Mouse (Mus musculus): ENCODE measurements around the gene Hoxd10.

The Hoxd10 gene

DNA sequence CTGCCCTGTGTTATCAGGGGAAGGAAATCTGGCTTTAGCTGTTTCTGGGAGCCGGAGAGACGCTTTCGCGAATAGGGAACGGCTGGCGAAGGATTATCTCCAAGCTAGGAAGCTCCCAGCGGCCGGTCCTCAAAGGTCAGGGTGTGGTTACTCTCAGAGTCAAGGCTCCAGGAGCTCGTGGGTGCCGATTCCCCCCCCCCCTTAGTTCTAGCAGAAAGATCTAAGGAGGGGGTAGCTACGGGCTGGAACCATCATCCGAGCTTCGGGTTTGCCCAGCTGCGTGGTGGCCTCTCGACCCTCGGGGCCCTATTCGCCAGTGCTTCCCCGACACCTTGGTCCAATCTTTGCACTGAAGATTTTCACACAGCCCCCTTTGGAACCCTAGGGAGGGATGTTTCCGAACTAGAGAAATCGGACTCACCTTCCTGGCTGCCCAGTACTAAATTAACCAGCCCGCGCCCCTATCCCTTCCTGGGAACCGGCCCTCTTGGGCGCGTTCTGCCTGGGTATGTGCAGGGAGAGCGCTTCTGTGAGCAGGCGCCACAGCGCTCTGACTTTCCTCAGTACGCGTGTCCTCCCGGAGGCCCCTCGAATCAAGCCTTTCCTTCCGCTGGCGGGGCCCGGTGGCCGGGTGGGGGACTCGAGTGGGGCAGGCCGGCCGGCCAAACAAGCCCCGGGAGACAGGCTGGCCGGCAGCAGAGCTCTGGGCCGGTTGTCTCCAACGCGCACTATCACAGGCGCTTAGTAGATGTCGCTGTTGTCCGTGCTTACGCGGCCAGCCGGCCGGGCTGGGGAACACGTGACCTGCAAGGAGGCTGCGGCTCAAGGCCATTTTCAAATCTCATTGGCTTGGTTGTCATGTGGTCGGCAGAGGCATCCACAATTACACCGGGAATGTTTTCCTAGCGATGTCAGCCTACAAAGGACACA is at the start of gene Hoxd10:
Gene Hoxd10 (plus strand): TSS at position 903 of the 930 bp plus-strand sequence.
- no peak for DNase-seq (ENCODE audit: low spot score in 2 of 2)

DNA sequence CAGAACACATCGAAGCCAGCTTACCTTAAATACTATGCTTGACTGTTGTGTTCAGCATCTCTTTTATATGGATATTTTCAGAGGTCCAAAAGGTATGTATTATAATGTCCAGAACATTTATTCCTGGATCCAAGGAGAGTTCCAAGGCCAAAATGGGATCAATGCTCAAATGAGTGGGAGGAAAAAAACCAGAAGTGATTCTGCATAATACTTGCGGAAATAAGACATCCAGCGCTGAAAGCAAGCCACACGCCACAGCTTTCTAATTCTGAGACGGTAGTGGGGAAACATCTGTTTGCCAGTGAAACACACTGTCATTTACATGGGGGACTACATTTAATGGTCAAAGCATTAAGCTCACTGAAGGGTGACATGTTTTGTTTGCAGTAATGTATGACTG is 49.3 kb upstream of the Hoxd10 start:
- DNase-seq (ENCODE audit: low spot score in 2 of 2): no peak

DNA sequence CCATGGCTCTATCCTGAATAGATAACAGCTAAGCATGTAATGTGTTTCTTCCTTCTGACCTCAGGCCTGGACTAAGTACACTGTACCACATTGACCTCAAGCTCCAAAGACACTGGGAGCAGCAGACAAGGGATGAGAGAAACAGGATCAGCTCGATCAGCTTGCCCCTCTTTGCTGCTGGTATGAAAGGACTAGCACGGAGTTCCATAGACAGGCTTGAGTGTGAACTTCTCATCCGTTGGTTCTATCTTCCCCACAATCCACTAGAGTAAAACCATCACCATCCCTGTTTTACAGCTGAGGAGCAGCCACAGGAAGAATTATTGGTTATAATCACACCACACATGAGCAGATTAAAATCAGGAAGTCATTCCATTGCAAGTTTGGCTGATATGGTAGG is 46.1 kb upstream of the Hoxd10 start:
- DNase-seq (ENCODE audit: low spot score in 2 of 2): no peak

DNA sequence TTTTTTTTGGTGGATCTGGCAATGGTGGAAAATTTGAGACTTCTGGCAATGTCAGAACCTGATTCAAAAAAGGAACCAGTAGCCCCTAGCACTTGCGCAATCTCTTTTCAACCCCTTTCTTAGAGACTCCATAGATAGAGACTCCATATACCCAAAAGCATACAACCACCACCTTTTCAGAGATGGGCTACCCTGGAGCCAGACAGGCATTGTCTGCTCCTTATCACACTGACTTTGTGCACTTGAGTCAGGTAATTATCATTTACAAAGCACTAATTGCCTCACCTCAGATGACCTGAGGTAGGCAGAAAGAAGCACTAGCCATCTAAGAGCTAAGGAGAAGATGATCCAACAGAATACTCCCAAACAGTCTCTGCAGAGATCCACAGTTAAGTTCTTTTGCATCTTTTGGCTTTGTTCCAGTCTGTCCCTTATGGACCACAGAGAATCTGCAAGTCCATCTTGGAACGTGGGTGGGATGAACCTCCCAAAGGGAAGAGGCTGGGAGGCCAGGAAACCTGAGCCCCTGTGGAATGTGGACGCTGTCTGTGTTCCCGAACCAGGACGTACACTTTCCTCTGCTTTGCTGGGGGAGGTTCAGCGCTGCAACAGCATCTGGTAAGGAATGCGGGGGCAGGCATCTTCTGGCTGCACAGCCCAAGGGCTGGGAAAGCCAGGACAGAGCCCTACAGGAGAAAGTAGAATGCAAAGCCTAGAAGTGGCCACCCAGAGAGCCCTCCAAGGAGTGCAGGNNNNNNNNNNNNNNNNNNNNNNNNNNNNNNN is 44.5 kb upstream of the Hoxd10 start:
- no peak for DNase-seq (ENCODE audit: low spot score in 2 of 2)

DNA sequence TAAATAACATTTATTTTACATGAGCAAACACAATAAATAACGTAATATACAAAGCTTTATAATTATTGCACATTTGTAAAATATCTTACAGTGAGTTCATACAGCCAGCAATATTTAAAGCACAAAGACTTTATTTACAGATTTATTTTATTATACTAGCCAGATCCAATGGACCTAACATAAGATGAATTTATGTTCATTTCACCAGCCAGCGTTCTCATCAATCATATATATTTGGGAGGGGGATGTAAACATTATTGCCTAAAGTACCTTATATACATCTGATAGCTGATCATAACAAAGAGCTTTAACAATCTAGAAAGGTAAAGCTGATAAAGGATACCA is 38.8 kb upstream of the Hoxd10 start:
- no peak for DNase-seq (ENCODE audit: low spot score in 2 of 2)

DNA sequence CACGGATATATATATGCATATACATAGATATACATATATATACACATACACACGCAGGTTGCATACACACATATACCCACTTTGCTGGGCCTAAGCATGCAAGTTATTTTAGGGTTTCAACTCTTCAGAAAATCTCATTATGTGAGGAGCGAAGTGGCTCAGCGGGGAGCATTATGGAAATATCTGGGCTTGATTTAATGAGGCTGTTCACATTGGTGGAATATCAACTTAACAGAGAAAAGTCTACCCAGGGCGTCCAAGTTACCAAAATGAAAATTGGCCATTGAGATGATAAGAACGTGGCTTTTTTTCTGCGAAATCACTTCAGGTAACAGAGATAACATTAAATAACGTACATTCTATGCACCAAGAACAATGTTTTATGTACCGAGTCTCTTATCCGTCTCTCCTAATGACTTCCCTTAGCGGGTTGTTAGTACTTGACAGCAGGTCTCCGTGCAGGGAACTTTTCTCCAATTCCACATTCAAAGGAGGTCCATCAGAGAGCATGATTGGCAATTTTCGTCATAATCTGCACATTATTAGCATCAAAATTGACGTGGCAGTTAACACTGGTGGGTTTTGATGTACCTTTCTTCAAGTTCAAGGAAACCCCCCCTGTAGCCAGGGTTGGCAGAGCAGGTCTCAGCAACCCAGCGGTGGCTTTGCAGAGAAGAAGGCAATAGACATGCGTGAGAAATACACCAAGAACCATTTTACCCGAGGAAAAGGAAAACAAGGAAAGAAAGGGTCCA is 37.8 kb upstream of the Hoxd10 start:
- DNase-seq (ENCODE audit: low spot score in 2 of 2): no peak

DNA sequence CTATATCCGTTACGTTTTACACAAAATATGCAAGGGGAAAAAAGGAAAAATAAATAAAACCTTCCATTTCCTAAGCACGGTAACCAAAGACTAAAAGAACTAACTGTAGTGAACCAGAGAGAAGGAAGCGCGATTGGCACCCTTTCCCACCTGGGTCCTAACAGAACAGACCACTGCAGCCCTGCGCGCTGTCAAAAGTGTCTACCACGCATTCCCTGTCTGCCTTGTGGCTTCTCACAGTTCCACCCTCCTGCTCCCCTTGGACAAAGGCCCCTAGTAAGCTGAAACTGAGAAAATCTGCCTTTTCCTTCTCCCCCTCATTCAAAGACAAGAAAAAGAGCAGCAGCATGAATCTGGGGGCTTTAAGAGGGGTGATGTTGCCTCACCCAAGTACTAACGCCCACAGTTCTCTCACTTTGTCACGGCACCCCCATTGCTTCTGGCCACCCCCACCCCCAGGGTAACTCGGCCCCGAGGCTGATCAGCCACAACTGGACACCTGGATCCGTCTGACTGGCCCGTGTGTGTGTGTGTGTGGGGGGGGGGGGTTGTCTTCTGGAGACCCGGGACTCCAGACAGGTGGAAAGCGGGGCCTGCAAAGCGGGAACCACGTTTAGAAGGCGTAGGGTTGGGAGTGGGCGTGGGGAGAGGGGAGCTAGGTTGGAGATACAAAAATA is 36.8 kb upstream of the Hoxd10 start:
- DNase-seq (ENCODE audit: low spot score in 2 of 2): no peak

DNA sequence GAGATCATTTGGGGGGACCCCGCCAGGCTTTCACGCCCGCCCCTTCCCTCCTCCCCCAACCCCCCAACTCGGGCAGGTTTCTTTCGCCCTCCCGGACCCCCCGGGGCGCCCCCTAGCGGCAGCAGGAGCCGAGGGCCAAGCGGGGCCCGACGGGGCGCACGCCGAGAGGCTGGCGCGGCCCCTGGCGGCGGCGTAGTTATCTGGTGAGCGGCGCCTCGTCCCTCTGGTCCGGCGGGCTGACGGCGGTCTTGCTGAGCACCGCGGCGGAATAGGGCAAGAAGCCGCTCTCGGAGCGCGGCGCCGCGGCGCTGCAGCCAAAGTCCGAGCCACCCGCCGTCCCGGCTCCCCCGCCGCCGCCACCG is 36.3 kb upstream of the Hoxd10 start:
- DNase-seq (ENCODE audit: low spot score in 2 of 2): no peak

DNA sequence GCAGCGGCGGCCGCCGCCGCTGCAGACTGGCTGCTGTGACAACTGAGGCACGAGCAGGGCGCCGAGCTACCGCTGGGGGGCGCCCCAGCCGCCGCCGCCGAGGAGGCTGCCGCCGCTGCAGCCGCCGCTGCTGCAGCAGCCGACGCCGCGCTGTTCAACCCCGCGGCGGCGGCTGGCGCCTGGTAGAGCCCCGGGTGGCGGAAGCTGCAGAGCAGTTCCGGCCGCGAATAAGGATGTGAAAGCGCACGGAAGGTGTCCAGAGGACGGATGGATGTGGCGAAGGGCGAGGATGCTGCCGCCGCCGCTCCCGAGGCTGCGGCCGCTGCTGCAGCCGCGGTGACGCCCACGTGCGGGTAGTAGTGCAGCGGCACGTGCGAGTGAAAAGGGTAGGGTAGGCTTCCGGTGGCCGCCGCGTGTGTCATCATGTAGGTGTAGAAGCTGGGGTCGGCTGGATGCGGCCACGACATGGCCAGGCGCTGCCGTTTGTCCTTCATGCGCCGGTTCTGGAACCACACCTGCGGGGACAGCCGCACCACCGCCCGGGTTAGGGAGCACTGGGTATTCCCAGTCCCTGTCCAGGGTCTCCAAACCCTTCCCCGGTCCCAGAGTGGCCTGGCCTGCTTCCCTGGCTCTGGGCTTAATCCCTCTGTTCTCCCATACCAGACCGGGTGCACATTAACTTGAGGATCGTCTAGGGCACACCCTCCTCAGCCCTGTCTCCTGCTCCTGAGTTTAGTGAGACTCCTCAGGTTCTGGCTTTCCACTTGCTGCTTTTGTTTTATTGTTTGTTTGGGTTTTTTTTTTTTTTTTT is 35.7 kb upstream of the Hoxd10 start:
- DNase-seq (ENCODE audit: low spot score in 2 of 2): no peak

DNA sequence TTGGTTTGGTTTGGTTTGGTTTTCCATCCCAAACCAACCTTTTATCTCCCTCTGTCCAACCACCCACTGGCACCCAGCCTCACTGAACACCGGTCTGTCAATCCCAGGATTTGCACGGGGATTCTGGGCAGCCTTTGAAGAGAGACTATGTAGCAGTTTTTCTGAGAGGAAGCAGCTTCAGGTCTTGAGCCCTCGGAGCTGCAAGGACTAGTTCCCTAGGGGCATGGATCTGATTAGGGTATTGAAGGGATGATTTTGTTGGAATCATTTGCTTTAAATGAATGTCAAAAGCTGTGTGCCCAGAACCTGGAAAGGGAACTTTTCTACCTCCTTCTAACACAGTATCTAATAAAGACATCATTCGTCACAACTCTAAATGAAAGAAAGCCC is 35.1 kb upstream of the Hoxd10 start:
- DNase-seq (ENCODE audit: low spot score in 2 of 2): no peak

DNA sequence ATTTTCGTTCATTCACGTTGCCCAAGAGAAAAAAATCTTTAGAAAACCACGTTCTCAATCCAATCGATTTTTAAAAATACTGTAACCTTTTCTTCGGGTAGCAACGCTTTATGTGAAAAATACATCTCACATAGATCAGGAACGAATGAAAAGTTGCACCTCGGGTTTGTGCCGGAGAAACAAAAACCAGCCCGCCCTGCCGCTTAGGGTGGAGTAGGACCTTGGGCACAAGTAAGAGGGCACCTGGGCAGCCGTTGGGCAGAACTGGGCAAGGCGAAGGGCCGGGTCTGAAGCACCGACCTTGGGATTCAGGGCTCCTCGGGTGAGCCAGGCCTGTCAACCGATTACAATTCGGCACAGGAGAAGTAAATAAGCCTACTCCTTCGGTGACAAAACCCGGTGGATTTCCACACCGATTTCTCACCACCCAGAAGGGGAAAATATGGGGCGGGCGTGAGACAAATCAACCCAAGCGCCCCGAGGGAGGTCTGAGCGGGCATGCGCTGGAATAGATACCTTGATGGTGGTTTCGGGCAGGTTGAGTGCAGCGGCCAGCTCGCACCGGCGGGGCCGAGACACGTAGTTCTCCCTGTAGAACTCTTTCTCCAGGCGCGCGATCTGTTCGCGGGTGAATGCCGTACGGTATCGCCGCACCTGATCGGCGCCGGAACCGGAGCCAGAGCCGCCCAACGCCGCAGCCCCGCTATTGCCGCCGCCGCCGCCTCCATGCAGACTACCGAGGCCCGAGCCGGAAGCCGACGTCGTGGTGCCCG is 34.3 kb upstream of the Hoxd10 start:
- DNase-seq (ENCODE audit: low spot score in 2 of 2): no peak

DNA sequence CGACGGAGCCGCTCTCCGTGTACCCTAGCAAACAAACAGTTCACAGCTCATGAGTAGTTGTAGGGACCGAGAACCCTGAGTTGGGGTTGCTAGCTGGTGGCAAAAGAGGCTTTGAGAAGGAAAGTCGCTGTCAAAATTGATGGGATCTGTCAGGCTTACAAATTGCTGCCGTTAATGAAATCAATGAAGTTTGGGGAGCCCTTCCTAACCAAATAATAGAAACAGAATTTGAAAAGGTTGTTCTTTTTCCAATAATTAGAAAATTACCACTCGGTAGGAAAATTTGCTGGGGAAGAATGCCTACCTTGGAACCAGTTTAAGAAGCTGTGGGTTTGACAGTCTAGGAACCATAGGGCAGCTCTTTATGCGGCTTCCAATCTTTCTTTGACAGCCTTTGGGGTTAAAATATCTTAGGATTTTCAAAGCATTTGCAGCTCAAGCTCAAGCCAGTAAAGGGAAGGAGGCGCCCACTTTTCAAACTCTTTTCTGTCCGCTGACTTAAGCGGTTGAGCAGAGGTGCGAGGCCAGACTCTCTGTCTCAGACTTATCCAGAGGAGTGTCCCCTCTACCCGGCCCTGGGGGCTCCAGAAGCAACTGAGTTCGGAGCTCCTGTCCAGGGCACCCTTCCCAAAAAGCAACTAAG is 33.6 kb upstream of the Hoxd10 start:
- DNase-seq (ENCODE audit: low spot score in 2 of 2): no peak

DNA sequence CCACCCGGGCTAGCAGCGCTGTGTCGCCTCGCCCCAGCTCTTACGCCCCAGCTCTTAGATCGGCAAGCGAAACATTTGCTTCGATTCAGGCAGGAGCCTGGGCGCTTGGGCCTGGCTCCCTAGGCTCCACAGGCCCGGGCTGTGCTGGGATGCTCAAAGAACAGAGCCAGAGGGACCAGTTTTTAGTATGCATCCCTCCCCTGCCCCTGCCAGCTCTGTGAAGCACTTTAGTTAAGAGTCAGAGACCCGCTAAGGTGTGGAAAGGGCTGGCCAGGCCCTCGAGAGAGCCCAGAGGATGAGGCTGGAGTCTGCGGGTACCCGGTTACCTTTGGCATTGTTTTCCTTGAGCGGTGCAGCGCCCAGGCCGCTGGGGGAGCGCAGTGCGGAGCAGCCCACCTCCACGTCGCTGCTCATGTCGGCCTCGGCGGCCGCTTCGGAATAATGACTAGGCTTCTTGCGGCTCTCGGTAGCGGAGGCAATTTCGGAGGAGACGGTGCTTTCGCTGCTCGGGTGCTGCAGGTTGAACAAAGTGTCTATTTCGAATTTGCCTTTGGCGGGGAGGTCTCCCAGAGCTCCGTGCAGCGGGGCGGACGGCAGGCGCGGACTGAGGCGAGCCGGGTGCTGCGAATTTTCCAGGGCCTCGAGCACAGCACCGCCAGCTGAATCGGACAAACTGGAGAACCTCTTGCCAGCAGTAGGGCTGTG is 32.9 kb upstream of the Hoxd10 start:
- no peak for DNase-seq (ENCODE audit: low spot score in 2 of 2)

DNA sequence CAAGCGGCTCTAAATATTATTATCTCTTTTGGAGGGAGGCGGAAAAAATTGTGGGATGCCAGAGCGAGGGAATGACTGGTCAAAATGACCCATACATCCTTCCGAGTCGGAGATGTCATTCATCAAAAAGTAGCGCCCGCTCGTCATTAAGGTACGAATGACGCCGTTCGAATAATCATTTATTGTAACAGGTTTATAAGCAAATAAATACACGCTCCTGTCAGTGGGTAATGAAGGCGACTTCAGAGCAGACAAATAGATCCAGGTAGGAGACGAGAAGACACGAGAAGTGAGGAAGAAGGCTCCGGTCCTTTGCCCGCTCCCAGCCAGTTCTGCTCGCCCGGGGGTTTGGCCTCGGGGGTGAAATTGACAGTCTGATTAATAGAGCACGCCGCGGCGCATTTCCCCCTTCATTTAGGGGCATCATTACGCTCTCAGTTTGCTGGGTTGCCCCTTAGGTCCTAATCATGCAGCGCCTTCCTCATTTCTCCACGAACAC is 32.2 kb upstream of the Hoxd10 start, which contains the start of gene Evx2:
Gene Evx2 (minus strand): TSS at position 51 of the 499 bp plus-strand sequence.
- DNase-seq (ENCODE audit: low spot score in 2 of 2): no peak

DNA sequence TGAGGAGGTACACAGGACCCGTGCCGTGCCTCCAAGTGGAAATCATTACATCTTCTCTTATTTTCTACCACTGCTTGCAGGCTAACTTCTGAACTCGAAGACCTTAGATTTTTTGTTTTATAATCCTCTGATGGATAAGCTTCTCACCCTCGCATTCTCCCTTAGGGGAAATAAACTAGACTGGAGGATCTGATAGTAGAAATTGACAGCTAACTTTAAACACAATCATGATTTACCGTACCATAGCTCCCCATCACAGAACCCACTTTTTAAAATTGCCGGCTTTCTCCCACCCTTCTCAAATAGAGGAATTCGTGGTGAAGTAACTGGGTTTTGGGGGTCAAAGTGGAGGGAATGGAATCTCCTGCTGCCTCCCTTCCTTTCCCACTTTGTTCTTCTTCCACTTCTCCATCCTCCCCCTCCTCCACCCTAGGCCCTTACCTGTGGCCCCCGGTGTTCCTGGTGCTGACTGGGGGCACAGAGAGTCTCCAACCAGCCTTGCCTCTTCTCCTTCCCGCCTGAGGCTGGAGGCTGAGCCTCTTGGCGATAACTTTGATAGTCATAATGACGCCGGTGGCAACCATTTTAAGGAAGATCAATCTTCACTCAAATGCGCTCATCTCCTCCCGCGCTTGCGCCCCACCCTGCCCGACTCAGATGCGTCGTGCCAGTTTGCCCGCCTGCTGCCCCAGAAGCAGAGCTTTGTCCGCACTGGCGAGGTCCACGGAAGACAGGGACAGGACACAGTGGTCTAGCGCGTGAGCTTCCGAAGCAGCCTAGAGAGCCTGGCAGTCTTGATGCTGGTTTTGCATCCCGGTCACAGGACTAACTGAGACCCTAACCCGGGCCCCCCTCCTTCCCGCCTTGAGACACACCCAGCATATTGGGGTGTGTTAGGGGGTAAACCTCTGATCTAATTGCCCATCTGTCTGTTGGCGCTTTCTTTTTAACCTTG is 31.0 kb upstream of the Hoxd10 start:
- DNase-seq (ENCODE audit: low spot score in 2 of 2): no peak

DNA sequence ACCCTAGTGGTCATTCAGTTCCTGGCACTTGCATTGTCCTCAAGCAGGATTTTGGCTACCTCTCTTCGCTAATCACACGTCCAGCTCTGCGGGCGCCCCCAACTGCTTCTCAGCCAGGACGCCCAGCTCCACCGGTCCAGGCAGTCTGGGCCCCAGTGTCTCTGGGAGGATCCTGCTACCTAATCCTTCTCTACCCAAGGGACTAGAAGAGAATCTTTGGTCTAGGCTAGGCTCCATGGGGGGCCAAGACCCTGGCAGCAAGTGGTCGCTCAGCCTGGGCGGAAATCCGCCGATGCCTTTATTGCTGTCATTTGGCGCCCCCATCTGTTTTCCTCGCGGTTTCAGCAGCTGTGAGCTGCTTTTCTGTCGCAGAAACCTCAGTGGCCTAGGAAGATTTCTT is 30.0 kb upstream of the Hoxd10 start:
- DNase-seq (ENCODE audit: low spot score in 2 of 2): no peak

DNA sequence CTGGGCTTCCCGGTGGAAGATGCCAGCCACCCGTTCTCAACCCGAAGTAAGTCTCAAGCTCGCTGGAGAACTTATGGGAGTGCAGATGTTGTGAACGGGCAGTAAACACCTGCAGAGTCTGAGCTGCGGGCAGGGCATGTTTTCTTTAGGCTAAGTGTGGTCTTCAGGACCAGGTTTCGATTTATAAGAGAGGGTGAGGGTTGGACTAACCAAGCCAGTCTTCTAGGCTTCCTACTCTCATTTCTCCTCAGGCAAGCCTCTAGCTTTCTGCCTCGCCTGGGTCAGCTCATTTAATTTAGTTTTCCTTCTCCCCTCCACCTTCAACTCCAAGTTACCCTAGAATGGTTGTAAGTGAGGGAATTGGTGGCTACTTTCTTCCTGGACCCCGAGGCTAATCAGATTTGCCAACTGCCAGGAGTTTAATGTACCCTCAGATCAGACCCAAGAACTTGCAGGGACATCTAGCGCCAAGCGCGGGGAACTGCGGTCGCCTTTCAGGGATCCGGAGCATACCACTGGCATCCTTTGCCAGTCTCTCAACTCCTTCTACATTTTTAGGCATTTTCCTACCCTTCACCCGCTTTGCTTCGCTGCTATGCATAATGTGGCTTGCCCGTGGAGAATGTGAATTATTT is 28.3 kb upstream of the Hoxd10 start:
- peak in 1 of 2 experiments; percentile 62 for DNase-seq (ENCODE audit: low spot score in 2 of 2)
